Mouse (Mus musculus) heart, adult 2 months (tissue): ENCODE data around the gene Alpk3. TPM values are rescaled to one million over a fixed set of nuclear protein-coding genes. Genes with fewer than 3 reads are reported as not detected.

Source experiments
- DNase-seq, 2 experiments: peaks; one replicate each; pipeline ENCODE4 v3.0.0; 2021
- H3K27ac ChIP-seq: fragments of 200-600 bp; 2 replicates; pipeline ENCODE4 v1.8.1; 2022
- H3K27me3 ChIP-seq: fragments of 200-500 bp; 2 replicates; pipeline ENCODE4 v1.6.1; 2012; ENCODE audit warnings: mild to moderate bottlenecking, low read length, inconsistent platforms, mixed read lengths; ENCODE audit not compliant: control insufficient read depth, insufficient read depth
- H3K36me3 ChIP-seq: fragments of 200-500 bp; 2 replicates; pipeline ENCODE4 v1.6.1; 2012; ENCODE audit warnings: low read length, inconsistent platforms; ENCODE audit not compliant: control insufficient read depth, insufficient read depth
- H3K4me1 ChIP-seq: fragments of 200-500 bp; 2 replicates; pipeline ENCODE4 v1.6.1; 2011; ENCODE audit warnings: low read length; ENCODE audit not compliant: control insufficient read depth, insufficient read depth
- H3K4me3 ChIP-seq: fragments of 200-600 bp; 2 replicates; pipeline ENCODE4 v1.8.1; 2022
- H3K79me2 ChIP-seq: fragments of 200-500 bp; replicated peaks from 2 replicates; pipeline ENCODE4 v1.6.1; 2012; ENCODE audit warnings: mild to moderate bottlenecking, inconsistent platforms, low read length, moderate library complexity, mixed read lengths; ENCODE audit not compliant: control insufficient read depth, insufficient read depth
- H3K9ac ChIP-seq: fragments of 200-500 bp; 2 replicates; pipeline ENCODE4 v1.6.1; 2012; ENCODE audit warnings: low read depth, mild to moderate bottlenecking, control low read depth, inconsistent platforms, low read length, mixed read lengths
- CTCF ChIP-seq: fragments of 200-600 bp; IDR thresholded peaks from 2 replicates; pipeline ENCODE4 v1.8.1; 2022; ENCODE audit warnings: antibody characterized with exemption, mild to moderate bottlenecking, moderate library complexity
- EP300 ChIP-seq: fragments of 200-500 bp; IDR thresholded peaks from 2 replicates; pipeline ENCODE4 v1.6.1; 2011; ENCODE audit warnings: low read depth, low read length, control low read depth; ENCODE audit not compliant: insufficient read depth
- POLR2A ChIP-seq: fragments of 200-500 bp; IDR thresholded peaks from 2 replicates; pipeline ENCODE4 v1.6.1; 2011; ENCODE audit warnings: mild to moderate bottlenecking, low read depth, low read length, control low read depth; ENCODE audit not compliant: insufficient read depth
- WGBS: fragments of 180-500 bp; shearing (Covaris S2); methylation state at CpG from one replicate; pipeline ENCODE4 v1.1.7; 2018; 5-methylcytosine and 5-hydroxymethylcytosine counted together
- intact Hi-C: fragments of 180-260 bp; cut with DNase I; formaldehyde crosslinking; loops from one replicate; pipeline ENCODE4 v1.15.1; 2025
- long read RNA-seq: library from polyadenylated mRNA; stranded (forward); transcript quantifications from one replicate; pipeline ENCODE4 v2.0.0, GENCODE M21; 2021
- polyA plus RNA-seq: library from polyadenylated mRNA; depleted of rRNA; stranded (reverse); fragments of >200 nt; gene quantifications from 2 replicates; pipeline ENCODE4 v1.2.3, GENCODE M21; 2012; rRNA removed
- total RNA-seq, 2 experiments: library from RNA; stranded (reverse); gene quantifications; 2 replicates each; pipeline ENCODE4 v1.2.3; 2021

The Alpk3 gene
- total RNA-seq (100 to 1,000 TPM; 117 to 137 TPM), polyA plus RNA-seq (32.3 and 32.4 TPM in 2 replicates)
- long read RNA-seq, full-length matches to known transcripts = 6 of 31 reads
- long read RNA-seq, partial matches to known transcripts = 24 of 31 reads
- long read RNA-seq, other reads (novel, unspliced or antisense) = 1 of 31 reads

DNA sequence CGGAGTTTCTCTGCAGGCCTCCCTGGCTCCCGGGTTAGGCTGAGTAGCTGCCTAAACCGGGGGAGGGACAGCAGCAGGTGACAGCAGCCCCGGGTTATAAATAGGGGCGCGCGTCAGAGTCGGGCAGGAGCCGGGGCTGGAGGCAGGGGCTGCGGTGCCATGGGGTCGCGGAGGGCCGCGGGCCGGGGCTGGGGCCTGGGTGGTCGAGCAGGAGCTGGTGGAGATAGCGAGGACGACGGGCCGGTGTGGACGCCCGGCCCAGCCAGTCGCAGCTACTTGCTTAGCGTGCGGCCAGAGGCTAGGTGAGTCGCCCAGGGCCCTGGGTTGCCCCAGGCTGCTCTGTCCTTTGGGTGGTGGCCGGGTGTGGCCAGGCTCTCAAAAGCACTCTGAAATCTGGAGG, at the start of gene Alpk3:
Gene Alpk3, plus strand, starts transcription at position 130 of the 400 bp plus-strand sequence.
- H3K27me3 ChIP-seq = no peaks in the 10 kb centered on the region
- H3K79me2 ChIP-seq = no peaks in the 10 kb centered on the region
- peak within 1 kb of the TSS; percentile 95 for H3K9ac ChIP-seq
- H3K4me1 ChIP-seq = peaks cover 7% of the 10 kb centered on the region
- intact Hi-C loops = loop anchor here (10.0 kb wide), 1 partner anchor 173 kb away; no protein-coding TSS in a partner anchor
- peak within 1 kb of the TSS; percentile 95 for H3K27ac ChIP-seq
- peak; percentile 68 to 70 for DNase-seq
- 37% methylated on average over 27 of the region's 27 CpGs for whole genome bisulfite sequencing
- peak within 1 kb of the TSS; percentile 51 for H3K4me3 ChIP-seq
- H3K36me3 ChIP-seq = no peaks in the 10 kb centered on the region
- TF ChIP-seq CTCF (no peak), POLR2A (peak; percentile 74)

DNA sequence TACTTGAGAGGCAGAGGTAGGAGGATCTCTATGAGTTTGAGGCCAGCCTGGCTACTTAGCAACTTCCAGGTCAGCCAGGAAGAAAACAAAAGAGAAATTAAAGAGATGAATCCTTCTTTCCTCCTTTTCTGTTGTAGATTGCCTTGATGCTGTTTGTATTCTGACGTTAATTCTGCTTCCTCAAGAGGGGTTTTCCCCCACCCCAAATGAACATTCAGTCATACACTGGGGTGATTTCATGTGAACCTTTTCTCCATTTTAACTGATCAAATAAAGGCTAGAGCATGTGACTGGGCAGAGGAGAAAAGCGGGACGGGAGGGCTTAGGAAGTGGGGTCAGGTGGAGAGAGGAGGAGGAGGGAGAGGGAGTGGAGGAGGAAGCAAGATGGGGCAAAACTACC, 49.1 kb upstream of the Alpk3 start:
- TF ChIP-seq EP300 (no peak), CTCF (no peak), POLR2A (no peak)
- Histone ChIP-seq H3K79me2 (peaks cover 2% of the 10 kb centered on the region; the same call in 1 of the 2 replicates), H3K9ac (no peak overlapping the region), H3K27ac (no peak overlapping the region), H3K4me1 (peaks cover 18% of the 10 kb centered on the region), H3K4me3 (no peak overlapping the region), H3K36me3 (peaks cover 26% of the 10 kb centered on the region), H3K27me3 (no peaks in the 10 kb centered on the region)
- intact Hi-C loops = no loop called here
- no peak for DNase-seq
- 71% methylated on average over 3 of the region's 3 CpGs for WGBS

DNA sequence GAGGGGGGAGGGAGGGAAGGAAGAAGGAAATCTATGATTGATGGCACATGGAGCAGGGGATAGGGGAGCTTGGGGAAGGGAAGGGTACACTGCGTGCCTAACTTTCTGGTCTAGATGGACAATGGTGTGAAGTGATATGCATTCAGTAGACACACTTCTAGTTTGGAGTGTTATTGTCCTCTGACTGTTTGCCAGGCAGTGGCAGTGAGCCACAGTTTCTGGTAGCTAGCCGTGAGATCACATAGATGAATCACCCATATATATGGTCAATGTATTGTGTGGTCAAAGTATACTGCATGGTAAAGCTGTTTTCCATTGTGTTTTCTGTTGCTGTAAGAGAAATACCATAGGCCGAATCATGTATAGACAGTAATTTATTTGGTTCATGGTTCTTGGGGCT, 45.8 kb upstream of the Alpk3 start:
- Histone ChIP-seq H3K27ac (no peak overlapping the region), H3K4me3 (no peak overlapping the region), H3K9ac (no peak overlapping the region), H3K36me3 (peaks cover 10% of the 10 kb centered on the region), H3K27me3 (no peaks in the 10 kb centered on the region), H3K79me2 (peaks cover 2% of the 10 kb centered on the region; the same call in 1 of the 2 replicates), H3K4me1 (peaks cover 4% of the 10 kb centered on the region)
- DNase-seq = no peak
- intact Hi-C loops = no loop called here
- TF ChIP-seq POLR2A (no peak), EP300 (no peak), CTCF (no peak)
- 81% methylated on average over 3 of the region's 3 CpGs for WGBS

DNA sequence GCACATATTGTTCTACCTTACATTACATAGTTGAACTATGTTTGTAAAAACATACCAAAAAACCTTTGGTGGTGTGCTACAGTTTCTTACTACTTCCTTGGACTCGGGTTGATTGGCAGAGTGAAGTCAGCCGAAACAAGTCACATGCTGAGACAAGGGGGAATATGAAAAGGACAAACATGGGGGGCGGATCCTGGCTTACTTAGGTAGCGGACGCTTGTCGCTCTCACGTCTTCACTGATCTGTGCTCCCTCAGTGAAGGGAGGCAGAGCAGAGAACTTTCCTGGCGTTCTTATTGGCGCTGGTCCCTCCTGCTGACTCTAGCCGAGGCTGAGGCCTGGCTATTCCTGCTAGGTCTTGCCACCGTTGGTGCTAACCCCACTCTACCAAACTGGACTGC, 37.1 kb upstream of the Alpk3 start:
- Histone ChIP-seq H3K27ac (no peak overlapping the region), H3K9ac (no peak overlapping the region), H3K79me2 (peaks cover 5% of the 10 kb centered on the region; the same call in 1 of the 2 replicates), H3K4me3 (no peak overlapping the region), H3K4me1 (peaks cover 1% of the 10 kb centered on the region; the same call in 1 of the 2 replicates), H3K36me3 (no peaks in the 10 kb centered on the region), H3K27me3 (no peaks in the 10 kb centered on the region)
- TF ChIP-seq EP300 (no peak), CTCF (no peak), POLR2A (no peak)
- intact Hi-C loops = no loop called here
- no peak for DNase-seq
- WGBS = 79% methylated on average over 11 of the region's 11 CpGs

DNA sequence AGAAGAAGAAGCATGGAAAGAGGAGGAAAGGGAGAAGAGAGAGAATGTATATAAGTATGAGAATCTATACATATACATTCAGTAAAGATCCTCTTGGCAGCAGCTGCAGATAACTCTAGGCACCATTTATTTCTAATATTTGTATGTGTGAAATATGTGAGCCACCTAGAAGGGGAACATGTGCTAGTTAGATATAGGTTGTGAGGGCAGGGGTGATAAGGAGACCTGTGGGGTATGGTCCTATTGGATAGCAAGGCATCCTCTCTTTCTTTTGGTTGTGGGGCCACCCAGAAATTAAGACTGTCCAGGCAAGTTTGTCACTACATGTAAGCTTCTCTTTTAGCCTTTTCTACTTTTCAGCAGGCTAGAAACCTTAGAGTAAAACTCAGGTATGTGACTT, 34.7 kb upstream of the Alpk3 start:
- peaks cover 5% of the 10 kb centered on the region for H3K36me3 ChIP-seq
- intact Hi-C loops = no loop called here
- DNase-seq = no peak

DNA sequence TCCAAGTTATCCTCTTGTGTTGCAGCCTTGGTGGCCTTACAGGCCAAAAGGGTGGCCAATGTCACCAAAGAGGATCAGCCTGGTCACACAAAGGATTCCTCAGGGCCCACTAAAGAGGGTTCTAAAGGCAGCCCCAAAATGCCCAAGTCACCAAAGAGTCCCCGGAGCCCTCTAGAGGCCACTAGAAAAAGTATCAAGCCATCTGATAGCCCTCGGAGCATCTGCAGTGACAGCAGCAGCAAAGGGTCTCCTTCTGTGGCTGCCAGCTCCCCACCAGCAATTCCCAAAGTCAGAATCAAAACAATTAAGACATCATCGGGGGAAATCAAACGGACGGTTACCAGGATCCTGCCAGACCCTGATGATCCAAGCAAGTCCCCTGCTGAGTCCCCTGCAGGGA, 33.3 kb upstream of the Alpk3 start:
- peaks cover 4% of the 10 kb centered on the region; the same call in 1 of the 2 replicates for H3K79me2 ChIP-seq
- WGBS = 67% methylated on average over 5 of the region's 5 CpGs
- no peaks in the 10 kb centered on the region for H3K27me3 ChIP-seq
- no peak overlapping the region for H3K27ac ChIP-seq
- H3K4me1 ChIP-seq = 0 out of 2 replicates have a peak, but pooled peaks cover 1% of the 10 kb centered on the region
- peaks cover 5% of the 10 kb centered on the region for H3K36me3 ChIP-seq
- no peak overlapping the region for H3K9ac ChIP-seq
- intact Hi-C loops = no loop called here
- no peak for TF ChIP-seq POLR2A
- TF ChIP-seq CTCF = peak; percentile 60
- no peak overlapping the region for H3K4me3 ChIP-seq
- DNase-seq = no peak

More for the DNA sequence above, 34.7 kb upstream of the Alpk3 start:
- no peak for TF ChIP-seq CTCF
- TF ChIP-seq POLR2A = no peak
- no peak for TF ChIP-seq EP300
- Histone ChIP-seq H3K4me1 (0 out of 2 replicates have a peak, but pooled peaks cover 1% of the 10 kb centered on the region), H3K79me2 (peaks cover 5% of the 10 kb centered on the region; the same call in 1 of the 2 replicates), H3K4me3 (no peak overlapping the region), H3K27ac (no peak overlapping the region), H3K9ac (no peak overlapping the region), H3K27me3 (no peaks in the 10 kb centered on the region)
